Mouse (Mus musculus) forebrain, embryonic 10.5 days (tissue): ENCODE results near the gene Mapkap1. TPM values are rescaled to one million over a fixed set of nuclear protein-coding genes. Genes with fewer than 3 reads are reported as not detected.

Experiments
- DNase-seq: peaks from one replicate; pipeline ENCODE4 v3.0.0-alpha.2; 2017; ENCODE audit warnings: low spot score; ENCODE audit errors: extremely low spot score
- H3K27ac ChIP-seq: fragments of 300-500 bp; sonication (generic); 2 replicates; pipeline ENCODE4 v1.5.1; 2016; ENCODE audit warnings: mild to moderate bottlenecking
- H3K27me3 ChIP-seq: fragments of 300-500 bp; sonication (generic); 2 replicates; pipeline ENCODE4 v1.6.1; 2016; ENCODE audit warnings: mild to moderate bottlenecking; ENCODE audit not compliant: poor library complexity, severe bottlenecking
- H3K36me3 ChIP-seq: fragments of 300-500 bp; sonication (generic); replicated peaks from 2 replicates; pipeline ENCODE4 v1.6.1; 2016; ENCODE audit warnings: mild to moderate bottlenecking, moderate library complexity
- H3K4me1 ChIP-seq: fragments of 300-500 bp; sonication (generic); 2 replicates; pipeline ENCODE4 v1.6.1; 2016
- H3K4me3 ChIP-seq: fragments of 300-500 bp; sonication (generic); 2 replicates; pipeline ENCODE4 v1.5.1; 2016; ENCODE audit warnings: mild to moderate bottlenecking, moderate library complexity
- H3K9me3 ChIP-seq: fragments of 300-500 bp; sonication (generic); 2 replicates; pipeline ENCODE4 v1.6.1; 2016; ENCODE audit warnings: mild to moderate bottlenecking, moderate library complexity
- WGBS: fragments of 180-500 bp; shearing (Covaris S2); methylation state at CpG from one replicate; pipeline ENCODE4 v1.1.7; 2016; 5-methylcytosine and 5-hydroxymethylcytosine counted together
- polyA plus RNA-seq: library from polyadenylated mRNA; unstranded; fragments of >200 nt; fragmentation: Nextera tagmentation; extraction: Ambion mirVana; gene quantifications from 2 replicates; pipeline ENCODE4 v1.2.1, GENCODE M21; 2016

Gene Mapkap1
- polyA plus RNA-seq: 83.7 and 84.2 TPM in 2 replicates

DNA sequence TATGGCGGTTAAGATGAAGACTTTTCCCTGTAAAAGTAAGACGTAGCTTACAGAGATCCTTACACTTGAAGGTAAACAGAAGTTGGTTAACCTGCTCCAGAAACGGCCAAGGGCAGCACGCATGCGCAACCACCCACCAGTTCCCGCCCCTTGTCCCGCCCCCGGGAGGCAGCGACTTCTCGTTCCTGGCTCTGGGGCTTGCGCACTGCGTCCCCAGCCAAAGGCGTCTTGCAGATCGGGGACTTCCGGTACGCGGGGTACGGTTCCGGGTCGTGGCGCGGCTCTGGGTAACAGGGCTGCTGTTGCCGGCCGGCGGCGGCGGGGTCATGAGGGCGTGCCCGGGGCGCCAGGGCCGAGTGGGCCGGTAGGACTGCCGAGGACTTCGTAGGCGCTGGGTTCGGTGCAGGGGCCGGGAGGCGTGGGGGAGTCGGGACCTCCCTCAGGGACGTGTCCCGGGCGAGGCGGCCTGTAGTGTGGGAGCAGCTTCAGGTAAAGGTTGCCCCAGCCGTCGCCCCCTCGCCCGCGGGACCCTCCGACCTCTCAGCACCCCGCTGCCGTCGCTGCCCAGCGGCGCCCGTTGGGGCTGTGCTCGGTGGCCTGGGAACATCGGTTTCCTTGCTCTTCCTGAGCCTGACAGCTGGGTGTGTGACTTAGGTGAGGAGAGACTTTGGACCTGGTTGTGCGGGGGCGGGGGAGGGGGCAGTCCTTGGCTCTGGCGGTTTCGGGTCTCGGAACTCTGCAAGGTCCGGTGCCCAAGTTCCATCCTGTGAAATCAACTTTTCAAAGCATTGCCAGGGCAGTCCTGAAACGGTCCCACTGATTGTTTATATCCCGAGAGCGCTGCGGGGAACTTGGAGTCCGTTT is at the start of gene Mapkap1:
Mapkap1 (plus strand) TSS at position 171 of the 864 bp plus-strand sequence.
- no peaks in the 10 kb centered on the region for H3K27me3 ChIP-seq
- peak; percentile 98 for DNase-seq
- H3K27ac ChIP-seq: peak within 1 kb of the TSS; percentile 92
- H3K36me3 ChIP-seq: no peaks in the 10 kb centered on the region
- peak within 1 kb of the TSS; percentile 97 for H3K4me3 ChIP-seq
- peaks cover 23% of the 10 kb centered on the region for H3K4me1 ChIP-seq
- under 1% methylated on average over 68 of the region's 68 CpGs for WGBS
- no peaks in the 10 kb centered on the region for H3K9me3 ChIP-seq

DNA sequence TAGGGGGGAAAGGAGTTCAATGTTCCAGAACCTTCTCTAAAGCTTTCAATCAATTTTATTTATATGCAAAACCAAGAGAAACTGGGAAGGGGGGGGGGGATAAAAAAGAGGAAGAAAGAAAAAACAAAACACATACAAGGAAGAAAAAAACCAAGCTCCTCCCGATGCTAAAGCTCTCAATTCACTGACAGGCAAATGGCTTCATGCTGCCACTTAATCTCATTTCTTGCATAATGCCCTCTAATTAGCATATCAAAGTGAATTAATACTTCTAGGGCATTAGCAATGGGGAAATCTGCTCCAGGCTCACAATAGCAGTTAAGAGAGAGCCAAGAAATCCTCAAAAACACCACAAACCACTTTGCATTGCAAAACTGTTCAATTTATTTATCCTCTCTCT is 42.9 kb upstream of the Mapkap1 start:
- whole genome bisulfite sequencing: 3% methylated on average over 1 of the region's 1 CpGs
- H3K4me3 ChIP-seq: no peak overlapping the region
- no peak overlapping the region for H3K27ac ChIP-seq
- no peak for DNase-seq
- H3K36me3 ChIP-seq: 0 out of 2 replicates have a peak, but pooled peaks cover 3% of the 10 kb centered on the region
- peaks cover 45% of the 10 kb centered on the region for H3K4me1 ChIP-seq
- no peaks in the 10 kb centered on the region for H3K9me3 ChIP-seq
- H3K27me3 ChIP-seq: peaks cover 77% of the 10 kb centered on the region

DNA sequence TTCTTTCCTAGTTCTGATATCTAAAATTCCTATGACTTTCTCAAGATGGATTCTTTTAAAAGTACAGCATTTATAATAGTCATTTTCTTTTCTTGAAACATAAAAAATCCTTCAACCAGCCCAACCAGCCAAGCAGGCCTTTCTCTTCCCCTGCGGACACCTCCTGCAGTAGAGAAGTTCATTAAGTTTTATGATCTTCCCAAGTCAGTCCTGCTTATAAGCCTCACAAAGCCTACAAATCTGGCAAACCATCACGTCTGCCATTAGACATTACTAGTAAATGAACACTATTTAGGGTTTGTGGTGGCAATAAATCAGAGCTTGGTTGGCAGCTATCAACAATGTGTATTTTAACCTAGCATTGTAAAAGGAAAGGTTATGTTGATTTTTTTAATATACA is 39.5 kb upstream of the Mapkap1 start:
- H3K27me3 ChIP-seq: peaks cover 69% of the 10 kb centered on the region

DNA sequence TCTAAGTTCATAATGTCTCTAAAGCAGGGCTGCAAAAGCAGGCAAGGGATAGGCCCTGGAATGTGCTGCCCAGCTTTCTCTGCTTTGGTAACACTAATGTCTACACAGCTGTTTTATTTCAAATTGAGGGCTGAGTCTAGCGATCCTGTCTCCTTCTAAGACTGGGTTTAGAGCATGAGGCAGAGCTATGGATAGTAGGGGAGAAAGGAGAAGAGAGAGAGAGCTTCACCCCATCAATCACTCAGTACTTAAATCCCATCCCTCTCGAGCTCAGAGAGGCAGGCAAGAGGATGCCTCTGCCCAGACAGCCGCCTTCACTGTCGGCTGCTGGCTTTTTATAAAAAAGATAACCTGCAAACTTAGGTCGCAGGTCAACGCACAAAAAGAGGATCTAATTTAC is 38.2 kb upstream of the Mapkap1 start:
- Histone ChIP-seq H3K27ac (no peak overlapping the region), H3K9me3 (no peaks in the 10 kb centered on the region), H3K36me3 (0 out of 2 replicates have a peak, but pooled peaks cover 3% of the 10 kb centered on the region), H3K4me3 (peak overlapping the region; percentile 34), H3K27me3 (peaks cover 57% of the 10 kb centered on the region), H3K4me1 (peaks cover 51% of the 10 kb centered on the region)
- no peak for DNase-seq
- 20% methylated on average over 6 of the region's 6 CpGs for WGBS

More for the DNA sequence above, 39.5 kb upstream of the Mapkap1 start:
- Histone ChIP-seq H3K4me3 (no peak overlapping the region), H3K27ac (no peak overlapping the region), H3K9me3 (no peaks in the 10 kb centered on the region), H3K4me1 (peaks cover 47% of the 10 kb centered on the region), H3K36me3 (0 out of 2 replicates have a peak, but pooled peaks cover 3% of the 10 kb centered on the region)
- WGBS: 76% methylated on average over 2 of the region's 2 CpGs
- DNase-seq: no peak

DNA sequence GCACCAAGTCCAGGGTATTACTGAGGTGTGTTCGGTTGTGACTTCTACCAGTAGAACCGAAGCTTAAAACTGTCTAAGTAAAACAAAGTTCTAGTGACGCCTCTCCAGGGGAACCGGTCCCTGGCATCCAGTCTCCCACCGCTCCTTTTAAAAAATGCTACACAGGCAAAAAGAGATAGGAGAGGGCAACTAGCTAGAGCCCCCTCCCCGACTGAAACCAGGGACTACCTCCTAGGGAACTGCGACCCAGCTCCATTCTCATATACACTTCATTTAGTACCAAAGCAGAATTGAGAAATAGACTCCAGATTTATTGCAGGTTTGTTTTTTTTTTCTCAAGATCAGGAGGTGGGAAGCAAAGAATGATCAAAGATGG is 36.2 kb upstream of the Mapkap1 start:
- Histone ChIP-seq H3K36me3 (no peaks in the 10 kb centered on the region), H3K4me3 (peak overlapping the region; percentile 91), H3K9me3 (no peaks in the 10 kb centered on the region), H3K27me3 (peaks cover 62% of the 10 kb centered on the region), H3K27ac (peak overlapping the region; percentile 99), H3K4me1 (peaks cover 49% of the 10 kb centered on the region)
- DNase-seq: no peak
- WGBS: 5% methylated on average over 7 of the region's 7 CpGs

DNA sequence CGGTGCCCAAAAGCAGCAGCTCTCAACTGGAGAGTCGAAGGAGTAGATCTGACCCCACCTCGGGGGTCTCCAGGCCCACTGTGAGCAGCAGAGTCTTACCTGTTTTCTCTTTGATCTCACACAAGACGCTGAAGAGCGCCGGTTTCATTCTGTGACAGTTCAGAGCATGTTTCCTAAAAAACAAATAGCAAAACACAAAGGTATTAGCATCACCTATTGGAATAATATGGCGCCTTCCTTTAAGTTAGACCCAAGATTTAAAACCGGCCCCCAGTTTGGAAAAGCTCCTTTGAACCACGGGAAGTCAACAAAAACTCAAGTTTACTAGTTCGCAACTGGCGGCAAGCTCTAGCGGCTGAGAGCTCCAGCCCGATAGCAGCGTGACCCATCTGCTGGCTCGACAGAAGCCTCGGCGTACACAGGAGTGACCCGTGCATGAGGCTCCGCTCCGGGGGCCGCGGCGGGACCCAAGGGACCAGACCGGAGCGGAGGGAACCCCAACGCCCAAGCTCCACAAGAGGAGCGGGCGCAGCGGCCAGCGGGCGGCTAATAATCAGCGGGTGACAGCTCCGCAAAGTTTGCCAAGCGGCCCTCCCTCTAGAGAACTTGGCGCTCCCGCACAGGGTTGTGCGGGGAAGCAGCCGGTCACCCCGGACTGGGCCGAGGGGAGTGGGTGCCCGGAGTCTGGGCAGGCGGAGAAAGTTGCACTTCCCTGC is 35.7 kb upstream of the Mapkap1 start:
- under 1% methylated on average over 42 of the region's 42 CpGs for WGBS
- peaks cover 59% of the 10 kb centered on the region for H3K27me3 ChIP-seq
- peak overlapping the region; percentile 91 for H3K4me3 ChIP-seq
- peak overlapping the region; percentile 99 for H3K27ac ChIP-seq
- no peaks in the 10 kb centered on the region for H3K9me3 ChIP-seq
- H3K4me1 ChIP-seq: peaks cover 49% of the 10 kb centered on the region
- DNase-seq: peak; percentile 51
- no peaks in the 10 kb centered on the region for H3K36me3 ChIP-seq

DNA sequence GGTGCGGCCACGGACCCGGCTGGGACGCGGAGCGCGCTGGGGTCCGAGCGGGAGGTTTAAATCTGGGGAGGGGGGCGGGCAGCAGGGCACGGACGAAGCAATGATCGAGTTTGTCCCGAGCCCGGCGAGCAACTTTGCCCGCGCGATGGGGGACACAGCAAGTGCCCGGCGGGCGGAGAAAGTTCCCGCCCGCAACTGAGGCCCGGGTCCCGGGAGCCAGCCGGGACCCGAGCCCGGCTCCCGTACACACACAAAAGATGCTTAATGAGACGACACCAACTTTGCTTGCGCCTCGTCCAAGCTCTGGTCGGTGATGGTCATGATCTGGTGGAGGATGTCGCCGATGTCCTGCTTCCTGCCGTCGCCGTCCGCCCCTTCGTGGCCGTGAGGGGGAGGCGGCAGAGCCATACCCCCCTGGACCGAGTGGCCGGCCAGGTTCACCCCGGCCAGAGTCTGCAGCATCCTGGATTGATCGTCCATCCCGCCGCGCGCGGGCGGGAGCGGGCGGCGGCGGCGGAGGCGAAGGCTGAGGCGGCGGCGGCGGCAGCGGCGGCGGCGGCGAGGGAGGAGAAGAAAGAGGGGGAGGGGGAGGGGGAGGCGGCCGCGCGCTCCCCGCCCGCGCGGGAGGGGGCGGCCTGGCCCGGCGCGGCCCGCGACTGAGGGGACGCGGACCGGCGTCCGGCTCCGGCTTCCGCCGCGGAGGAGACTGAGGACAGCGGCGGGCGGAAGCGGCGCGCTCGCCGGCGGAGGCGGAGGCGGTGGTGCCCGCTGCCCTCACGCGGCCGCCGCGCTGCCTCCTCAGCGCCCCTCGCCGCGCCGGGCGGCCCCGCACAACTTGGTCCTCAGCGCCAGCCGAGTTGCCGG is 34.9 kb upstream of the Mapkap1 start:
- Histone ChIP-seq H3K27me3 (peaks cover 51% of the 10 kb centered on the region), H3K4me1 (peaks cover 49% of the 10 kb centered on the region), H3K9me3 (no peaks in the 10 kb centered on the region), H3K4me3 (peak overlapping the region; percentile 91), H3K36me3 (no peaks in the 10 kb centered on the region), H3K27ac (peak overlapping the region; percentile 99)
- under 1% methylated on average over 99 of the region's 118 CpGs for WGBS
- DNase-seq: peak; percentile 63

DNA sequence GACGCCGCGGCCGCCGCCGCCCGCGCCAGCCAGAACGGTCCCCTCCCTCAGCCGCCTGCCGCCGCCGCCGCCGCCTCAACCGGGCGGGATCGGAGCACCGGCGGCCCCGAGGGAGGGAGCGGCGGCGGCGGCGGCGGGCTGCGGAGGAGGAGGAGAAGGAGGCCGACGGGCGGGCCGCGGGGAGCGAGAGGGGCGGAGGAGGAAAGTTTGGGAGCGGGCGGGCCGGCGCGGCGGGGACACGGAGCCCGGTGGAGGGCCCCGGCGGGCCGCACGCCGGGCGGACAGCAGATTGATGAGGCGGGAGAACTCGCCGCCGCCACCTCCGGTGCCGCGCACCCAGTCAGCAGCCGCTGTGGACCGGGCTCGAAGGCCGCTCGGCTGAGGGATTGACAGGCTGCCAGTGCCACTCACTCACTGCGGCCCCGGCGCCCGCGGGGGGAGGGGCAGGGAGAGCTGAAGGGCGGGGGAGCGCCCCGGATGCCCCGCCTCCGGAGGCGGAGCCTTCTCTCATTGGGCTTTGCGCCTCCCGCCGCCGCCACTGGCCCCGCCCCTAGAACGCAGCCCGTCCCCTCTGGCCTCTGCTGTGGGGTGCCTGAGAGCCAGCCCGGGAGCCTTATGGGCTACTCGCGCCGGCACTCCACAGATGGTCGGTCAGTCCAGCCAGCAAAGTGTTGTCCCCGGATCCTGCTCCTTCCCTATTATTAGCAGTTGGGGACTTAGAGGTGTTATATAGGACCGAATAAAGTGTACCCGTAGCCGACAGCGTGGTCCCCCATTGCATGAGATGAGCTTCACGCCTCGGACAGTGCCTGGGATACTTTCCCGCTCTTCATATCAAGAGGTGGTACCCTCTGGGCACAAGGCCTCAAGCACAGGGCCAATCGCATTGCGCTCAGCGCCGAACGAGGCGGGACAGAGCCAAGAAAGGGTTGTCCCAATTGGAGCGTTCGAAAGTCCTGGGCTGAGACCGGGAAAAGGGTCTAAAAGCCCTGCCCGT is 34.0 kb upstream of the Mapkap1 start, which contains the start of gene Pbx3:
Pbx3 (minus strand) TSS at position 838 of the 997 bp plus-strand sequence.
- DNase-seq: peak; percentile 96
- H3K4me1 ChIP-seq: peaks cover 49% of the 10 kb centered on the region
- no peaks in the 10 kb centered on the region for H3K36me3 ChIP-seq
- under 1% methylated on average over 93 of the region's 102 CpGs for WGBS
- H3K27me3 ChIP-seq: peaks cover 43% of the 10 kb centered on the region
- peak within 1 kb of the TSS; percentile 99 for H3K27ac ChIP-seq
- peak within 1 kb of the TSS; percentile 91 for H3K4me3 ChIP-seq
- H3K9me3 ChIP-seq: no peaks in the 10 kb centered on the region

DNA sequence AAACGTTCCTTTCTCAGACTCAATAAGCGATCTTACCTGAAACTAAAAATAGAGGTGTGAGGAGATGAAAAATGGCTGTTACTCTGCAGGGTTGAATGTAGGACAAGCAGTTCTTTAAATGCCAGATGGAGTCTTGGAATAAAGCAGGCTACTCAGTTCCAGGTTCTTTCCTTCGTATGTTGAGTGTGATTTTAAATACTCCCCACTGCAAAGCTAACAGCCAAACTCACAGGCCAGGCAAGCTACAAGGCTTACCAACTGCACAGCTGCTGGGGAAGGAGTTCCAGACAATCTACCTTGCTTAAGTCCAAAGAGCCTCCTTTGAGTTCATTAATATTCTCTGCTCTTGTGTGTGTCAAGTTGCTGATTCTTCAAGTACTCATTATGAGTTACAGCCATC is 32.7 kb upstream of the Mapkap1 start:
- H3K4me3 ChIP-seq: peak overlapping the region; percentile 91

DNA sequence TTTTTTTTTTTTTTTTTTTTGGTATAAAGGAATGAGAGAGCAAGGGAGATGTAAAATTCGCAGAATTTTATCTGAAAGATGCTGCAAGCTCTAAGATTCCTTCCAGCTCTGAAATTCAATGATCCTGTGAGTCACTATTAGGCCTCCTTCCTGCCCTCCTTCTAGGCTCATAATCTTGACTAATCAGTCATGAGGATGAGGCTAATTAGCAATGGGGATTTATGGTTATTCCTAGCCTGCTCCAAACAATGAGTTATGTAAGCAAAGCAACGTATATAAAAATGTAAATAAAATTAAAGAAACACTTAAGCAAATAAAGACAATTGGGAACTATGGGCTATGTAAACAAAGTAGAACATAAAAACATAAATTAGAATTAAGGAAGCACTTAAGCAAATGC is 32.2 kb upstream of the Mapkap1 start:
- no peak for DNase-seq
- H3K27ac ChIP-seq: no peak overlapping the region
- peaks cover 26% of the 10 kb centered on the region for H3K27me3 ChIP-seq
- no peaks in the 10 kb centered on the region for H3K36me3 ChIP-seq
- H3K4me3 ChIP-seq: no peak overlapping the region
- 73% methylated on average over 2 of the region's 2 CpGs for WGBS
- H3K9me3 ChIP-seq: no peaks in the 10 kb centered on the region
- peaks cover 35% of the 10 kb centered on the region for H3K4me1 ChIP-seq

More for the DNA sequence above, 32.7 kb upstream of the Mapkap1 start:
- Histone ChIP-seq H3K36me3 (no peaks in the 10 kb centered on the region), H3K27ac (peak overlapping the region; percentile 99; the same call in 1 of the 2 replicates), H3K4me1 (peaks cover 38% of the 10 kb centered on the region), H3K9me3 (no peaks in the 10 kb centered on the region), H3K27me3 (peaks cover 30% of the 10 kb centered on the region)
- WGBS: 32% methylated on average over 3 of the region's 3 CpGs
- DNase-seq: no peak

DNA sequence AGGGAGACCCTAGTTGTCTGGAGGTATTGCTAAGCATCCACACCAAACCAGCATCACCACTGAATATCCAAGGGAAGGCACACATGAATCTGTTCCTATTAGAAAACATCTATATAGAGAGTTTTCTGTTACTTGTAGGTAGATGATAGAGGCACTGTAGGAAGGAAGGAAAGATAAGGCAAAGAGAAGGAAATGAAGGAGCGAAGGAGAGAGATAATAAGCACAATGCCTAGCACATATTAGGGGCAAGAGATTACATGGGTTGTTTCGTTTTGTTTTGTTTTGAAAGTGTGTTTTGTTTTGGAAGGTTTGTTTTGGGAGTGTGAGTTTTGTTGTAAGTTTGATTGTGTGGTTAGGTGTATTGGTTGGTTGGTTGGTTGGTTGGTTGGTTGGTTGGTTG is 27.6 kb upstream of the Mapkap1 start:
- Histone ChIP-seq H3K36me3 (no peaks in the 10 kb centered on the region), H3K4me3 (no peak overlapping the region), H3K4me1 (peaks cover 1% of the 10 kb centered on the region), H3K27me3 (peaks cover 16% of the 10 kb centered on the region), H3K27ac (no peak overlapping the region), H3K9me3 (no peaks in the 10 kb centered on the region)
- 90% methylated on average over 2 of the region's 2 CpGs for WGBS
- no peak for DNase-seq
